Mouse (Mus musculus) gonadal fat pad, adult 2 months (tissue): Measurements from ENCODE around the gene Plppr1. TPM values are rescaled to one million over a fixed set of nuclear protein-coding genes. Genes with fewer than 3 reads are reported as not detected.
A peak's percentile ranks its signal among the peaks of the same experiment; 100 is the strongest.

Experiments
- DNase-seq: peaks from one replicate; pipeline ENCODE4 v3.0.0-alpha.2; 2012; ENCODE audit warnings: low read depth
- polyA plus RNA-seq: library from polyadenylated mRNA; depleted of rRNA; stranded (reverse); fragments of >200 nt; gene quantifications from 2 replicates; pipeline ENCODE4 v1.2.3, GENCODE M21; 2012

The Plppr1 gene
- polyA plus RNA-seq, 1 experiment = 0.11 TPM

GRCm38 (mm10) chr4:49118842-49119241 is 59.8 kb downstream of the Plppr1 start:
- DNase-seq = no peak

- no peak for DNase-seq
Observed at GRCm38 (mm10) chr4:49144798-49145197, 85.7 kb downstream of the Plppr1 start.

GRCm38 (mm10) chr4:49148775-49149174 is 89.7 kb downstream of the Plppr1 start:
- no peak for DNase-seq

- DNase-seq = no peak
Observed at GRCm38 (mm10) chr4:49149251-49149650, 90.2 kb downstream of the Plppr1 start.

- no peak for DNase-seq
Observed at GRCm38 (mm10) chr4:49153849-49154248, 94.8 kb downstream of the Plppr1 start.

- no peak for DNase-seq
Observed at GRCm38 (mm10) chr4:49156781-49157180, 97.7 kb downstream of the Plppr1 start.

- no peak for DNase-seq
Observed at GRCm38 (mm10) chr4:49163285-49163684, 104.2 kb downstream of the Plppr1 start.

GRCm38 (mm10) chr4:49166391-49166790 is 107.3 kb downstream of the Plppr1 start:
- no peak for DNase-seq

- no peak for DNase-seq
Observed at GRCm38 (mm10) chr4:49167030-49167429, 108.0 kb downstream of the Plppr1 start.

- no peak for DNase-seq
Observed at GRCm38 (mm10) chr4:49169498-49169897, 110.4 kb downstream of the Plppr1 start.

GRCm38 (mm10) chr4:49178101-49178500 is 119.0 kb downstream of the Plppr1 start:
- no peak for DNase-seq

GRCm38 (mm10) chr4:49178891-49179290 is 119.8 kb downstream of the Plppr1 start:
- DNase-seq = no peak

GRCm38 (mm10) chr4:49179471-49180181 is 120.6 kb downstream of the Plppr1 start:
- no peak for DNase-seq

GRCm38 (mm10) chr4:49189991-49190526 is 131.0 kb downstream of the Plppr1 start:
- no peak for DNase-seq

GRCm38 (mm10) chr4:49197125-49197747 is 138.2 kb downstream of the Plppr1 start:
- DNase-seq = no peak

- no peak for DNase-seq
Observed at GRCm38 (mm10) chr4:49210457-49210856, 151.4 kb downstream of the Plppr1 start.

- DNase-seq = no peak
Observed at GRCm38 (mm10) chr4:49211582-49211981, 152.5 kb downstream of the Plppr1 start.

GRCm38 (mm10) chr4:49212616-49213544 is 153.8 kb downstream of the Plppr1 start:
- DNase-seq = no peak

GRCm38 (mm10) chr4:49214341-49214740 is 155.3 kb downstream of the Plppr1 start:
- DNase-seq = no peak

- no peak for DNase-seq
Observed at GRCm38 (mm10) chr4:49223501-49223900, 164.4 kb downstream of the Plppr1 start.

- peak; percentile 91 for DNase-seq
Observed at GRCm38 (mm10) chr4:49225021-49225420, 165.9 kb downstream of the Plppr1 start.
